Mouse (Mus musculus) liver, embryonic 16.5 days (tissue): ENCODE results near the gene Tacc3. TPM values are rescaled to one million over a fixed set of nuclear protein-coding genes. Genes with fewer than 3 reads are reported as not detected.

ENCODE experiments used
- ATAC-seq: fragments of 200-750 bp; cut with Nextera tagmentation; 2 replicates; pipeline ENCODE4 v1.8.0; 2017; ENCODE audit warnings: low read depth, mild to moderate bottlenecking, moderate number of reproducible peaks, moderate library complexity
- H3K27ac ChIP-seq: fragments of 300-500 bp; sonication (generic); 2 replicates; pipeline ENCODE4 v1.5.1; 2014; ENCODE audit warnings: mild to moderate bottlenecking, low read length
- H3K27me3 ChIP-seq: fragments of 300-500 bp; sonication (generic); 2 replicates; pipeline ENCODE4 v1.6.1; 2014; ENCODE audit warnings: low read depth, low read length, mixed read lengths; ENCODE audit not compliant: control insufficient read depth, insufficient read depth
- H3K36me3 ChIP-seq: fragments of 300-500 bp; sonication (generic); 2 replicates; pipeline ENCODE4 v1.6.1; 2014; ENCODE audit warnings: mild to moderate bottlenecking; ENCODE audit not compliant: control insufficient read depth, insufficient read depth
- H3K4me1 ChIP-seq: fragments of 300-500 bp; sonication (generic); 2 replicates; pipeline ENCODE4 v1.6.1; 2014; ENCODE audit warnings: low read depth, low read length, mixed read lengths; ENCODE audit not compliant: control insufficient read depth
- H3K4me2 ChIP-seq: fragments of 300-500 bp; sonication (generic); 2 replicates; pipeline ENCODE4 v1.6.1; 2014; ENCODE audit warnings: low read depth, low read length, mixed read lengths
- H3K4me3 ChIP-seq: fragments of 300-500 bp; sonication (generic); 2 replicates; pipeline ENCODE4 v1.5.1; 2014; ENCODE audit warnings: low read depth, mild to moderate bottlenecking, low read length
- H3K9ac ChIP-seq: fragments of 300-500 bp; sonication (generic); 2 replicates; pipeline ENCODE4 v1.6.1; 2014; ENCODE audit warnings: low read depth, low read length
- H3K9me3 ChIP-seq: fragments of 300-500 bp; sonication (generic); replicated peaks from 2 replicates; pipeline ENCODE4 v1.6.1; 2016; ENCODE audit warnings: low read length; ENCODE audit not compliant: control insufficient read depth
- WGBS: fragments of 180-500 bp; shearing (Covaris S2); extraction: QIAGEN DNeasy Blood & Tissue Kit; methylation state at CpG from one replicate; pipeline ENCODE4 v1.1.7; 2014; ENCODE audit not compliant: insufficient replicate concordance; 5-methylcytosine and 5-hydroxymethylcytosine counted together
- polyA plus RNA-seq: library from polyadenylated mRNA; unstranded; fragments of >200 nt; fragmentation: Nextera tagmentation; extraction: Ambion mirVana; gene quantifications from 2 replicates; pipeline ENCODE4 v1.2.1, GENCODE M21; 2015

Gene Tacc3
- polyA plus RNA-seq, result 127 and 129 TPM in 2 replicates

- Histone ChIP-seq H3K27me3 (no peaks in the 10 kb centered on the region), H3K4me1 (peaks cover 47% of the 10 kb centered on the region), H3K36me3 (peaks cover 41% of the 10 kb centered on the region), H3K9me3 (no peaks in the 10 kb centered on the region), H3K9ac (peak within 1 kb of the TSS; percentile 94), H3K4me2 (peak within 1 kb of the TSS; percentile 95), H3K4me3 (peak within 1 kb of the TSS; percentile 94), H3K27ac (peak within 1 kb of the TSS; percentile 98)
- WGBS, result under 1% methylated on average over 60 of the region's 60 CpGs
- peak; percentile 92 for ATAC-seq
Measured at GRCm38 (mm10) chr5:33657787-33658663, at the start of gene Tacc3, which contains the start of gene Tmem129. Gene Tacc3, plus strand, starts transcription at chr5:33658128. Gene Tmem129, minus strand, starts transcription at chr5:33658416.

GRCm38 (mm10) chr5:33609226-33609625, 48.7 kb upstream of the Tacc3 start:
- no peaks in the 10 kb centered on the region for H3K36me3 ChIP-seq
- H3K27ac ChIP-seq, result no peak overlapping the region
- H3K4me2 ChIP-seq, result no peak overlapping the region
- WGBS, result 77% methylated on average over 1 of the region's 1 CpGs
- H3K4me1 ChIP-seq, result no peaks in the 10 kb centered on the region
- H3K9ac ChIP-seq, result no peak overlapping the region
- ATAC-seq, result no peak
- H3K9me3 ChIP-seq, result no peaks in the 10 kb centered on the region
- H3K27me3 ChIP-seq, result no peaks in the 10 kb centered on the region
- H3K4me3 ChIP-seq, result no peak overlapping the region

- H3K36me3 ChIP-seq, result no peaks in the 10 kb centered on the region
- no peaks in the 10 kb centered on the region for H3K27me3 ChIP-seq
- H3K4me2 ChIP-seq, result no peak overlapping the region
- no peaks in the 10 kb centered on the region for H3K9me3 ChIP-seq
- H3K4me1 ChIP-seq, result no peaks in the 10 kb centered on the region
- ATAC-seq, result no peak
- no peak overlapping the region for H3K9ac ChIP-seq
- no peak overlapping the region for H3K4me3 ChIP-seq
- no peak overlapping the region for H3K27ac ChIP-seq
- 83% methylated on average over 1 of the region's 1 CpGs for WGBS
Measured at GRCm38 (mm10) chr5:33611795-33612194, 46.1 kb upstream of the Tacc3 start.

- Histone ChIP-seq H3K27me3 (no peaks in the 10 kb centered on the region), H3K4me3 (no peak overlapping the region), H3K4me2 (no peak overlapping the region), H3K36me3 (no peaks in the 10 kb centered on the region), H3K9me3 (no peaks in the 10 kb centered on the region), H3K4me1 (no peaks in the 10 kb centered on the region), H3K9ac (no peak overlapping the region), H3K27ac (no peak overlapping the region)
- ATAC-seq, result no peak
- WGBS, result 69% methylated on average over 6 of the region's 6 CpGs
Measured at GRCm38 (mm10) chr5:33614391-33614790, 43.5 kb upstream of the Tacc3 start.

- WGBS, result 79% methylated on average over 2 of the region's 2 CpGs
- peaks cover under 1% of the 10 kb centered on the region for H3K4me1 ChIP-seq
- ATAC-seq, result no peak
Measured at GRCm38 (mm10) chr5:33622671-33623070, 35.3 kb upstream of the Tacc3 start.

GRCm38 (mm10) chr5:33623766-33624165, 34.2 kb upstream of the Tacc3 start:
- WGBS, result 72% methylated on average over 3 of the region's 3 CpGs
- no peak overlapping the region for H3K4me3 ChIP-seq
- H3K4me1 ChIP-seq, result peaks cover 7% of the 10 kb centered on the region
- H3K27me3 ChIP-seq, result no peaks in the 10 kb centered on the region
- H3K4me2 ChIP-seq, result no peak overlapping the region
- no peaks in the 10 kb centered on the region for H3K36me3 ChIP-seq
- no peaks in the 10 kb centered on the region for H3K9me3 ChIP-seq
- ATAC-seq, result no peak
- no peak overlapping the region for H3K9ac ChIP-seq
- no peak overlapping the region for H3K27ac ChIP-seq

More at GRCm38 (mm10) chr5:33622671-33623070, 35.3 kb upstream of the Tacc3 start:
- H3K27ac ChIP-seq, result no peak overlapping the region
- H3K36me3 ChIP-seq, result no peaks in the 10 kb centered on the region
- no peak overlapping the region for H3K9ac ChIP-seq
- H3K4me3 ChIP-seq, result no peak overlapping the region
- no peaks in the 10 kb centered on the region for H3K9me3 ChIP-seq
- H3K27me3 ChIP-seq, result no peaks in the 10 kb centered on the region
- no peak overlapping the region for H3K4me2 ChIP-seq

GRCm38 (mm10) chr5:33627968-33628367, 30.0 kb upstream of the Tacc3 start:
- peak overlapping the region; percentile 83 for H3K4me3 ChIP-seq
- no peak overlapping the region for H3K27ac ChIP-seq
- WGBS, result 20% methylated on average over 4 of the region's 4 CpGs
- peak overlapping the region; percentile 75 for H3K4me2 ChIP-seq
- no peaks in the 10 kb centered on the region for H3K9me3 ChIP-seq
- no peaks in the 10 kb centered on the region for H3K27me3 ChIP-seq
- H3K36me3 ChIP-seq, result no peaks in the 10 kb centered on the region
- peak overlapping the region; percentile 37 for H3K9ac ChIP-seq
- H3K4me1 ChIP-seq, result peaks cover 22% of the 10 kb centered on the region
- no peak for ATAC-seq

- under 1% methylated on average over 24 of the region's 24 CpGs for WGBS
- H3K27me3 ChIP-seq, result no peaks in the 10 kb centered on the region
- ATAC-seq, result peak; percentile 12
Measured at GRCm38 (mm10) chr5:33628820-33629300, 29.1 kb upstream of the Tacc3 start.

More at GRCm38 (mm10) chr5:33628820-33629300, 29.1 kb upstream of the Tacc3 start:
- Histone ChIP-seq H3K9me3 (no peaks in the 10 kb centered on the region), H3K4me1 (peaks cover 22% of the 10 kb centered on the region), H3K4me3 (peak overlapping the region; percentile 83), H3K9ac (peak overlapping the region; percentile 79), H3K36me3 (no peaks in the 10 kb centered on the region), H3K4me2 (peak overlapping the region; percentile 75), H3K27ac (peak overlapping the region; percentile 84)
